Mouse (Mus musculus) brown adipose tissue, adult 24 weeks (tissue): ENCODE measurements around the gene Shf. TPM values are rescaled to one million over a fixed set of nuclear protein-coding genes. Genes with fewer than 3 reads are reported as not detected.
"Not testable (repeated sequence)": the region's sequence is repeated elsewhere in the genome, so short reads cannot be mapped to it uniquely, and the experiment has no call there.

Experiments used
- H3K27ac ChIP-seq: fragments of 200-500 bp; replicated peaks from 2 replicates; pipeline ENCODE4 v1.5.1; 2012; ENCODE audit warnings: low read depth, mild to moderate bottlenecking, low read length
- H3K4me1 ChIP-seq: fragments of 200-500 bp; 2 replicates; pipeline ENCODE4 v1.6.1; 2012; ENCODE audit warnings: low read length, mixed read lengths; ENCODE audit not compliant: control insufficient read depth, insufficient read depth, insufficient read length
- H3K4me3 ChIP-seq: fragments of 200-500 bp; 2 replicates; pipeline ENCODE4 v1.5.1; 2012; ENCODE audit warnings: low read depth, mild to moderate bottlenecking, low read length, moderate library complexity; ENCODE audit not compliant: insufficient read depth
- polyA plus RNA-seq: library from polyadenylated mRNA; stranded (reverse); fragments of >200 nt; gene quantifications from 2 replicates; pipeline ENCODE4 v1.2.4, GENCODE M21; 2012; ENCODE audit not compliant: missing spikeins, insufficient read depth, insufficient read length

Shf gene
- polyA plus RNA-seq, 1 experiment, result 3.1 TPM

DNA sequence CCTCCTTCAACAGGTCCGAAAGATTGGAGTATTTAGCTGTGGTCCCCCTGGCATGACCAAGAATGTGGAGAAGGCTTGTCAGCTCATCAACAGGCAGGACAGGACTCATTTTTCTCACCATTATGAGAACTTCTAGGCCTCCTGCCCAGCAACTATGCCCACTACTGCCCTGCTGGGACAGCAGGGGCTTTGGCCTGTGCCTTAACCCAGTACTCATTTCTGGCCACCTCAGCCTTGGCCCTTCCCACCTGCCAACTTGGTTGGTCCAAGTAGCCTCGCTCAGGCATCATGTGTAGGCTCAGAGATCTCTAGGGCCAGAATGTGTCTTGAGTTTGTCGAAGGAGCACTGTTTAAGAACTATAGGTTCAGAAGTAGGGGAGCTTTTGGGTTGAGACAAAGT is 21.7 kb downstream of the Shf start:
- H3K27ac ChIP-seq, result no peak overlapping the region
- no peak overlapping the region for H3K4me3 ChIP-seq
- H3K4me1 ChIP-seq, result 0 out of 2 replicates have a peak, but pooled peaks cover 2% of the 10 kb centered on the region

- not testable (repeated sequence) for H3K27ac ChIP-seq
These were observed 22.8 kb downstream of the Shf start for GRCm38 (mm10) chr2:122346164-122346563.

GRCm38 (mm10) chr2:122345106-122345893 is 23.7 kb downstream of the Shf start:
- Histone ChIP-seq H3K27ac (no peak overlapping the region), H3K4me3 (no peak overlapping the region), H3K4me1 (0 out of 2 replicates have a peak, but pooled peaks cover 2% of the 10 kb centered on the region)

More at GRCm38 (mm10) chr2:122346164-122346563, 22.8 kb downstream of the Shf start:
- not testable (repeated sequence) for H3K4me3 ChIP-seq, H3K4me1 ChIP-seq

DNA sequence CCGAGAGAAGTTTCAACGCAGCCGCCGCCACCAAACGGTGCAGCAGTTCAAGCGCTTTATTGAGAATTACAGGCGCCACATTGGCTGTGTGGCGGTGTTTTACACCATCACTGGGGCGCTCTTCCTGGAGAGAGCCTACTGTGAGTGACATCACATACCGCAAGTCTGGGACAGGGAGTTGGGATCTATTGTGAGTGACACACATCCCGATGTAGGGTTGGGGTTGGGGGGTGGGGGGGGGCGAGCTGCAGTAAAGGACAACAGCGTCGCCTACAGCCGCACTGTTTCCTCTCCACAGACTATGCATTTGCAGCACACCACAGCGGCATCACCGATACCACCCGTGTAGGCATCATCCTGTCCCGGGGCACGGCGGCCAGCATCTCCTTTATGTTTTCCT is 31.7 kb downstream of the Shf start:
- H3K27ac ChIP-seq, result no peak overlapping the region

DNA sequence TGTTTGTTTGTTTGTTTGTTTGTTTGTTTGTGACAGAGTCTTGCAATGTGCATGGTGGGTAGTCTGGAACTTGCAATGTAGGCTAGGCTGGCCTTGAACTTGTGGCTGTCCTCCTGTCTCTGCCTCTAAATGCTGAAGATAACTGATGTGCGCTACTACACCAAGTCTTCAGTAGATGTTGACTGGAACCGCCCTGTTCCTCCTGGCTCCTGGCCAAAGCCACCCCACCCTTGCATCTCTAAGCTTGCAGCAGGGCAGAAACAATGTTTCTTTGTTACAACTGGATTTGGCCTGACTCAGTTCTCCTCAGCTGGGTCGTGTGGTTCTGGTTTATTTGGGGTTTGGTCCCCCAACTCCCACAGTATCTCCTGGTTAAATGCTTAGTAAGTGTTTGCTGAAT is 34.8 kb downstream of the Shf start:
- H3K27ac ChIP-seq, result no peak overlapping the region
- H3K4me3 ChIP-seq, result no peak overlapping the region
- no peaks in the 10 kb centered on the region for H3K4me1 ChIP-seq

More for the DNA sequence above, 31.7 kb downstream of the Shf start:
- Histone ChIP-seq H3K4me3 (no peak overlapping the region), H3K4me1 (no peaks in the 10 kb centered on the region)

DNA sequence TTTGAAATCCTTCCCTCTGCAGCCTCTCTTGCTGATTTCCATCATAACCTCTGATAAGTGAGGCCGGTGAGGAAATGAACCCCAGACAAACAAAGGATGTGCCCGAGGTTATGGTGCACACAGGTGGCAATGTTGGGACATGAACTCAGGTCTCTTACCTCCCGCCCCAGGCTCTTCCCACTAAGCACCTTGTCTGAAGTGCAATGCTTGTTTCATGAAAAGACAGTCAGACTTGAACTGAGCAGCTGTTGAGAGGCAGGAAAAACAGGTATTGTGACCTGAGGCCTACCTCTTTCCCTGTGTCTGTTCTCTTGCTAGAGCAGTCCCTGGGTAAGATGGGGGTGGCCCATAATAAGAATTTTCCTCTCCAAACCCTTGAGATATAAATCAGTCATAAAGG is 36.7 kb downstream of the Shf start:
- Histone ChIP-seq H3K4me1 (no peaks in the 10 kb centered on the region), H3K4me3 (no peak overlapping the region), H3K27ac (no peak overlapping the region)

GRCm38 (mm10) chr2:122330317-122330716 is 38.6 kb downstream of the Shf start:
- not testable (repeated sequence) for H3K27ac ChIP-seq, H3K4me1 ChIP-seq

GRCm38 (mm10) chr2:122327986-122328385 is 41.0 kb downstream of the Shf start:
- no peaks in the 10 kb centered on the region for H3K4me1 ChIP-seq
- H3K27ac ChIP-seq, result no peak overlapping the region
- H3K4me3 ChIP-seq, result no peak overlapping the region

More at GRCm38 (mm10) chr2:122330317-122330716, 38.6 kb downstream of the Shf start:
- not testable (repeated sequence) for H3K4me3 ChIP-seq

DNA sequence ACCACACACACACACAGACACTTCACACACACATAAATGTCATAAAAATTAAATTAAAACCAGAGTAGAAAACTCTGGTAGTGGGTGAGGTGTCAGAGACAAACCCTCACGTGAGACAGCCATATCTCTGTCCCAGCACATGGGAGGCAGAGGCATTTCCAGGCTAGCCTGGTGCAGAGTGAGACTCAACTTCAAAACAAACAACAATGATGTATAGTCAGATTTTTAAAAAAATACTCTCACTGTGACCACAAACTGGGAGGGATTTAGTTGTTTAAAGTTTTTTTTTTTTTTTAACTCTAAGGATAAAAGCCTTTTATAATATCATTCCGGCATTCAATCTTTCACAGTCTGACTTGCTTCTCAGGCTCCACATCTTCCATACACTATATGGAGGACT is 43.6 kb downstream of the Shf start:
- H3K4me3 ChIP-seq, result no peak overlapping the region
- no peaks in the 10 kb centered on the region for H3K4me1 ChIP-seq
- H3K27ac ChIP-seq, result no peak overlapping the region

DNA sequence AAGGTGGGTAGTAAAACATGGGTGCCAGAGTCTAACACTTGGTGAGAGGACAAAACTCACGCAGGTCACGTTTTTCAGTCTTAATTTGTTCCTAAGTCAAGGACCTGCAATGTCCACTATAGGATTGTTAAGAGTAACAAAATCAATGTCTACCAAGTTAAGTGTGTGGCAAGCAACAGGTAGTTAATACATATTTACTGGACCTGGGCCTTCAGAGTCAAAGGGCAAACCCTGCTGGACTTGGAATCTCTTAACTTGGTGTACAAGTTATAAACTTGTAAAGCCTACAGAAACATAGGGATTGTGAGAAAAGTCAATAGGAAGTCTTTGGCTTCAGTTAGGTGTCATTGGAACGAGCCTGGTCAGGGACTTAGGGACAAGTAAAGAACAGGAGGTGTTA is 44.4 kb downstream of the Shf start:
- Histone ChIP-seq H3K27ac (no peak overlapping the region), H3K4me1 (no peaks in the 10 kb centered on the region), H3K4me3 (no peak overlapping the region)

DNA sequence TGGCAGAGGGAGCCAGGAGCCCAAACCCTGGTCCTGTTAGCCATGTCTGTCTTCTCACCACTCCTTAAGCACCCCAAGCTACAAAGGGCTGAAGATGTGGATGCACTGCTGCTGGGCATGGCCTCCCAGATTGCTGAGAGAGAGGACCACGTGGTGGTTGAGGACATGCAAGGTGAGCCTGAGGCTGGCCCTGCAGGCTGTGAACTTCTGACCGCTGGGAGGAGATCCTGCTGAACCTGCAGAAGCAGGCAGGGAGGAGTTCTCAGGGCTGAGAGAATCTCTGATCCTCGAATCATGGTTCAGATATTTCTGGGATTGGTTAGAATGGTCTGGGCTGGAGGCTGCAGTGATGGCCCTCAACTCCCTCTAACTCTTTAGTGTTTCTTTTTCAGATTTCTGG is 45.0 kb downstream of the Shf start:
- H3K4me1 ChIP-seq, result no peaks in the 10 kb centered on the region
- H3K4me3 ChIP-seq, result no peak overlapping the region
- no peak overlapping the region for H3K27ac ChIP-seq

GRCm38 (mm10) chr2:122317384-122317783 is 51.6 kb downstream of the Shf start:
- Histone ChIP-seq H3K4me1 (no peaks in the 10 kb centered on the region), H3K4me3 (no peak overlapping the region), H3K27ac (no peak overlapping the region)

- Histone ChIP-seq H3K4me1 (no peaks in the 10 kb centered on the region), H3K27ac (no peak within 1 kb of the TSS), H3K4me3 (no peak within 1 kb of the TSS)
These were observed 53.6 kb downstream of the Shf start, which contains the start of gene Duox1 for GRCm38 (mm10) chr2:122315372-122315771. Duox1 (plus strand) TSS chr2:122315672.

GRCm38 (mm10) chr2:122313536-122313935 is 55.4 kb downstream of the Shf start, which contains the start of gene Duoxa1:
Duoxa1 (minus strand) TSS chr2:122313730.
- Histone ChIP-seq H3K4me3 (peak within 1 kb of the TSS; percentile 36), H3K27ac (no peak within 1 kb of the TSS), H3K4me1 (no peaks in the 10 kb centered on the region)

GRCm38 (mm10) chr2:122312722-122313417 is 56.1 kb downstream of the Shf start:
- H3K4me3 ChIP-seq, result peak overlapping the region; percentile 36
- no peak overlapping the region for H3K27ac ChIP-seq
- H3K4me1 ChIP-seq, result no peaks in the 10 kb centered on the region
